ENCODE assay signal across 9 mouse cellular contexts in the genomic region with DNA sequence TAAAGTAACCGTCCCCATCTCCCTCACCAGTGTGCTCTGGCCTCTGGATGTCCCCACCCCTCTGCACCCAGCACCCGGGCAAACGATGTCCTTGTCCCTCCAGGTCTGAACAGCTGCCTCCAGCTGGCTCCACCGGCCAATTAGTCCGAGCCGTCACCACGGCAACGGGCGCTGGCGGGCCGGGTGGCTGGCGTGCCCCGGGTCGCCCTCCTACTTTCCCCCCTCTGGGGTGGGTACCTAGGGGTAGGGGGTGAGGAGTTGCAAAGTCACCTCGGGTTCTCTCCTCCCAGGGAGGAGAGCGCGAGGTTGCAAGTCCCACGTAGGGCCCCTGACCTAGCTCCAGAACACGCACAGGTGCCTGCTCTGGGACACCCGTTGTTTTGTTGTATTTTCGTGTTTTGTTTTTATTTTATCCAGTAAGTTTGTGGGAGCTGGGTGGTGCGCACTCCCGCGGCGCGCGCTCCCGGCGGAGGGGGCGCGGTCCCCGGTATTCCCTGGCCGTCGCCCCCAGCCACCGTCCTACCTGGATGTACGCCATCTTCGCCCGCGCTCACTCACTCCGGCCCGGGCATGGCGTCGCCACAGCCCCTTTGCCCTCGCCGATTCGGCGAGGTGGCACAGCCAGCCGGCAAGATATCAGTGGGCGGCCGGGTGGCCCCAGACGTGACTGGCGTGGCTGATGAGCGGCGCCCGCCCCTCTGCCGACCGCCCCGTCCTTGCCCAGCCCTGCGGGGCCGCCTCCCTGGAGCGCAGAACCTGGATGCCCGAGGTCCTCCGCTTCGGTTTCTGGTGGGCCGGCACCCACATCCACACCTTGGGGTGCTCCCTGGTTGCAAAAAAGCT. TPM values are rescaled to one million over a fixed set of nuclear protein-coding genes. Genes with fewer than 3 reads are reported as not detected.
A peak's percentile ranks its signal among the peaks of the same experiment; 100 is the strongest.
DNase-seq lines count a peak whose midpoint lies in the region; ATAC-seq and TF ChIP-seq lines count a peak whose summit lies in the region.
"Had no signal": no experiment of that assay in that cellular context is flagged by ENCODE, and none has a peak within 500 bp of the region (broad histone marks: within the 10 kb centered on the region; RNA-seq: fewer than 3 reads in every experiment).

No protein-coding gene starts in this region.

- 0 out of 2 replicates have a peak, but pooled peaks have one; percentile 13 for TF ChIP-seq POLR2A in olfactory bulb, adult 2 months (IDR thresholded peaks at IDR 0.05; ENCODE audit: insufficient read depth, low read depth, low read length)

- peak overlapping the region; percentile 79 for H3K27ac ChIP-seq in layer of hippocampus, adult 2 months
- no peak overlapping the region for H3K27ac ChIP-seq in brown adipose tissue, adult 24 weeks (replicated peaks; ENCODE audit: low read depth, low read length)
- H3K27ac ChIP-seq in intestine, embryonic 16.5 days (ENCODE audit: low read length), result no peak overlapping the region
- H3K27ac ChIP-seq in liver, embryonic 16.5 days (ENCODE audit: low read length), result no peak overlapping the region
- H3K27ac ChIP-seq in olfactory bulb, adult 2 months (ENCODE audit: insufficient read depth, low read depth, low read length), result no peak overlapping the region

- H3K9me3 ChIP-seq in intestine, embryonic 16.5 days (ENCODE audit: control insufficient read depth, low read length), result no peaks in the 10 kb centered on the region
- no peaks in the 10 kb centered on the region for H3K9me3 ChIP-seq in liver, embryonic 16.5 days (replicated peaks; ENCODE audit: control insufficient read depth, low read length)

- DNase-seq in layer of hippocampus, adult 2 months (ENCODE audit: low spot score in 2 of 2), result peak; percentile 38
- no peak for DNase-seq in layer of hippocampus, adult 9-10 months (ENCODE audit: low spot score)
- peak; percentile 32 for DNase-seq in forelimb bud, embryonic 11.5 days (ENCODE audit: low read depth, low spot score)
- DNase-seq in T-cell, adult 2 months (ENCODE audit: low spot score), result no peak

- no peak for TF ChIP-seq CTCF in layer of hippocampus, adult 2 months (conservative IDR thresholded peaks at IDR 0.05)
- TF ChIP-seq CTCF in olfactory bulb, adult 2 months (IDR thresholded peaks at IDR 0.05; ENCODE audit: insufficient read depth, low read depth, low read length), result no peak

- no peaks in the 10 kb centered on the region for H3K36me3 ChIP-seq in intestine, embryonic 16.5 days (ENCODE audit: control insufficient read depth, insufficient read depth, low read length)
- H3K36me3 ChIP-seq in liver, embryonic 16.5 days (ENCODE audit: control insufficient read depth, insufficient read depth), result no peaks in the 10 kb centered on the region
- H3K36me3 ChIP-seq: G1E had no signal

- H3K4me3 ChIP-seq in layer of hippocampus, adult 2 months, result peak overlapping the region; percentile 66
- peak overlapping the region; percentile 34 for H3K4me3 ChIP-seq in brown adipose tissue, adult 24 weeks (ENCODE audit: insufficient read depth, low read depth, low read length)
- H3K4me3 ChIP-seq in intestine, embryonic 16.5 days (ENCODE audit: low read length), result peak overlapping the region; percentile 70
- peak overlapping the region; percentile 56 for H3K4me3 ChIP-seq in liver, embryonic 16.5 days (ENCODE audit: low read depth, low read length)
- H3K4me3 ChIP-seq in olfactory bulb, adult 2 months (ENCODE audit: insufficient read depth, low read depth, low read length), result peak overlapping the region; percentile 40

- peak overlapping the region; percentile 98 for H3K4me2 ChIP-seq in intestine, embryonic 16.5 days (ENCODE audit: low read depth, low read length)
- H3K4me2 ChIP-seq in liver, embryonic 16.5 days (ENCODE audit: low read depth, low read length), result peak overlapping the region; percentile 72

- no peaks in the 10 kb centered on the region; the same call in 1 of the 2 replicates for H3K27me3 ChIP-seq in intestine, embryonic 16.5 days (replicated peaks; ENCODE audit: control insufficient read depth, insufficient read depth, low read length)
- peaks cover 30% of the 10 kb centered on the region for H3K27me3 ChIP-seq in liver, embryonic 16.5 days (ENCODE audit: control insufficient read depth, insufficient read depth, low read depth, low read length)

- H3K9ac ChIP-seq in intestine, embryonic 16.5 days (ENCODE audit: low read depth, low read length), result peak overlapping the region; percentile 68
- H3K9ac ChIP-seq in liver, embryonic 16.5 days (ENCODE audit: low read depth, low read length), result no peak overlapping the region; the same call in 1 of the 2 replicates

- peak; percentile 52 for ATAC-seq in intestine, embryonic 16.5 days
- ATAC-seq in liver, embryonic 16.5 days (ENCODE audit: low read depth), result no peak

- H3K4me1 ChIP-seq in brown adipose tissue, adult 24 weeks (ENCODE audit: control insufficient read depth, insufficient read depth, insufficient read length, low read length), result no peaks in the 10 kb centered on the region
- H3K4me1 ChIP-seq in intestine, embryonic 16.5 days (ENCODE audit: control insufficient read depth, insufficient read depth, low read length), result 0 out of 2 replicates have a peak, but pooled peaks cover 8% of the 10 kb centered on the region
- H3K4me1 ChIP-seq in liver, embryonic 16.5 days (ENCODE audit: control insufficient read depth, low read depth, low read length), result no peaks in the 10 kb centered on the region
- H3K4me1 ChIP-seq in olfactory bulb, adult 2 months (ENCODE audit: control insufficient read depth, insufficient read depth, low read length), result peaks cover 16% of the 10 kb centered on the region

- WGBS in intestine, embryonic 16.5 days, result under 1% methylated on average over 65 of the region's 65 CpGs
- under 1% methylated on average over 64 of the region's 65 CpGs for WGBS in liver, embryonic 16.5 days (ENCODE audit: insufficient replicate concordance)
- WGBS in olfactory bulb, adult 2 months, result under 1% methylated on average over 65 of the region's 65 CpGs

RNA-seq across cellular contexts. Expression of gene Syt17, which starts 0.5 kb away (rescaled TPM):
- 10 to 100 TPM; 96.0 to 98.3 TPM for total RNA-seq in layer of hippocampus, adult 2 months (2021)
- polyA plus RNA-seq in brown adipose tissue, adult 24 weeks (2012; ENCODE audit: insufficient read depth, insufficient read length, missing spikeins), result not detected in 2 replicates
- polyA plus RNA-seq in intestine, embryonic 16.5 days (2015; fragmentation: Nextera tagmentation; extraction: Ambion mirVana), result 4.6 and 5.1 TPM in 2 replicates
- polyA plus RNA-seq in liver, embryonic 16.5 days (2015; fragmentation: Nextera tagmentation; extraction: Ambion mirVana), result 0.23 and 0.24 TPM in 2 replicates
- not detected in 2 replicates for polyA plus RNA-seq in olfactory bulb, adult 2 months (2012; ENCODE audit: insufficient read depth, insufficient read length, low replicate concordance, missing spikeins)
- total RNA-seq: G1E had no signal
- polyA plus RNA-seq: G1E had no signal

RNA-seq across cellular contexts. Expression of gene Itpripl2, which starts 44.3 kb away (rescaled TPM):
- 1 to 10 TPM; 3.1 to 3.8 TPM for total RNA-seq in layer of hippocampus, adult 2 months (2021)
- 7.4 and 7.8 TPM in 2 replicates for polyA plus RNA-seq in brown adipose tissue, adult 24 weeks (2012; ENCODE audit: insufficient read depth, insufficient read length, missing spikeins)
- polyA plus RNA-seq in intestine, embryonic 16.5 days (2015; fragmentation: Nextera tagmentation; extraction: Ambion mirVana), result 4.0 and 4.1 TPM in 2 replicates
- 0.96 and 1.0 TPM in 2 replicates for polyA plus RNA-seq in liver, embryonic 16.5 days (2015; fragmentation: Nextera tagmentation; extraction: Ambion mirVana)
- polyA plus RNA-seq in olfactory bulb, adult 2 months (2012; ENCODE audit: insufficient read depth, insufficient read length, low replicate concordance, missing spikeins), result not detected in 2 replicates
- polyA plus RNA-seq: G1E had no signal

Comparison
In these comparisons a context has a peak if more than half of its experiments do, and no peak if none do; other contexts are left out.
1. DNase-seq: peak in layer of hippocampus, adult 2 months (2 of 2) and forelimb bud, embryonic 11.5 days (single experiment); none in layer of hippocampus, adult 9-10 months (single experiment) and T-cell, adult 2 months (single experiment).
2. Peak in every context shown above with its lines, with median percentiles within 50 percentile points of each other: H3K4me3 ChIP-seq.